Mouse (Mus musculus) heart, postnatal 0 days (tissue): ENCODE results near the gene Gm43191. TPM values are rescaled to one million over a fixed set of nuclear protein-coding genes. Genes with fewer than 3 reads are reported as not detected.
"Not testable (repeated sequence)": the region's sequence is repeated elsewhere in the genome, so short reads cannot be mapped to it uniquely, and the experiment has no call there.

Experiments used
- ATAC-seq: fragments of 200-750 bp; cut with Nextera tagmentation; 2 replicates; pipeline ENCODE4 v1.8.0; 2017; ENCODE audit warnings: low read depth, moderate number of reproducible peaks, moderate library complexity; ENCODE audit not compliant: insufficient read depth
- DNase-seq: peaks from one replicate; pipeline ENCODE4 v3.0.0-alpha.2; 2016; ENCODE audit warnings: low spot score
- H3K27ac ChIP-seq: fragments of 300-500 bp; sonication (generic); 2 replicates; pipeline ENCODE4 v1.5.1; 2014; ENCODE audit warnings: low read depth, mild to moderate bottlenecking
- H3K27me3 ChIP-seq: fragments of 300-500 bp; sonication (generic); 2 replicates; pipeline ENCODE4 v1.6.1; 2014; ENCODE audit warnings: low read length, mixed read lengths; ENCODE audit not compliant: control insufficient read depth, insufficient read depth
- H3K36me3 ChIP-seq: fragments of 300-500 bp; sonication (generic); replicated peaks from 2 replicates; pipeline ENCODE4 v1.6.1; 2014; ENCODE audit warnings: low read length, mixed read lengths; ENCODE audit not compliant: control insufficient read depth, insufficient read depth
- H3K4me1 ChIP-seq: fragments of 300-500 bp; sonication (generic); 2 replicates; pipeline ENCODE4 v1.6.1; 2014; ENCODE audit warnings: antibody characterized with exemption; ENCODE audit not compliant: control insufficient read depth, insufficient read depth
- H3K4me2 ChIP-seq: fragments of 300-500 bp; sonication (generic); 2 replicates; pipeline ENCODE4 v1.6.1; 2014; ENCODE audit warnings: low read depth, mild to moderate bottlenecking, low read length, moderate library complexity
- H3K4me3 ChIP-seq: fragments of 300-500 bp; sonication (generic); 2 replicates; pipeline ENCODE4 v1.5.1; 2014; ENCODE audit warnings: low read depth, low read length
- H3K9ac ChIP-seq: fragments of 300-500 bp; sonication (generic); replicated peaks from 2 replicates; pipeline ENCODE4 v1.6.1; 2014; ENCODE audit warnings: low read depth, low read length, mixed read lengths
- H3K9me3 ChIP-seq: fragments of 300-500 bp; sonication (generic); replicated peaks from 2 replicates; pipeline ENCODE4 v1.6.1; 2016; ENCODE audit warnings: low read length; ENCODE audit not compliant: control insufficient read depth
- CTCF ChIP-seq: IDR thresholded peaks from 2 replicates; pipeline ENCODE4 v1.5.1; 2016; ENCODE audit warnings: antibody characterized with exemption, control low read depth, low read depth
- EP300 ChIP-seq: IDR thresholded peaks from 2 replicates; pipeline ENCODE4 v1.6.1; 2016; ENCODE audit warnings: antibody characterized with exemption, low read depth
- WGBS: fragments of 180-500 bp; shearing (Covaris S2); extraction: QIAGEN DNeasy Blood & Tissue Kit; methylation state at CpG from one replicate; pipeline ENCODE4 v1.1.7; 2014; 5-methylcytosine and 5-hydroxymethylcytosine counted together
- polyA plus RNA-seq: library from polyadenylated mRNA; unstranded; fragments of >200 nt; fragmentation: Nextera tagmentation; extraction: Ambion mirVana; gene quantifications from 2 replicates; pipeline ENCODE4 v1.2.1, GENCODE M21; 2015
- total RNA-seq: library from RNA; depleted of rRNA; stranded (reverse); fragments of >200 nt; gene quantifications from 2 replicates; pipeline ENCODE4 v1.2.3, GENCODE M21; 2014; ENCODE audit warnings: low replicate concordance

Gene Gm43191
- total and polyA plus RNA-seq, 2 experiments from 2014 or later: not detected

GRCm38 (mm10) chr3:116694955-116695665, 14.1 kb upstream of the Gm43191 start:
- TF ChIP-seq EP300 (no peak), CTCF (no peak)
- WGBS: 82% methylated on average over 8 of the region's 8 CpGs

GRCm38 (mm10) chr3:116694312-116694711, 13.3 kb upstream of the Gm43191 start:
- 72% methylated on average over 3 of the region's 3 CpGs for WGBS
- TF ChIP-seq EP300 (no peak), CTCF (no peak)
- Histone ChIP-seq H3K36me3 (0 out of 2 replicates have a peak, but pooled peaks cover 3% of the 10 kb centered on the region), H3K9ac (no peak overlapping the region), H3K9me3 (no peaks in the 10 kb centered on the region), H3K4me2 (no peak overlapping the region), H3K27me3 (no peaks in the 10 kb centered on the region), H3K4me1 (peaks cover 4% of the 10 kb centered on the region; the same call in 1 of the 2 replicates), H3K27ac (no peak overlapping the region), H3K4me3 (no peak overlapping the region)
- ATAC-seq: no peak
- DNase-seq: no peak

More at GRCm38 (mm10) chr3:116694955-116695665, 14.1 kb upstream of the Gm43191 start:
- H3K27ac ChIP-seq: no peak overlapping the region
- no peak for ATAC-seq
- no peak for DNase-seq
- H3K4me1 ChIP-seq: peaks cover 4% of the 10 kb centered on the region; the same call in 1 of the 2 replicates
- H3K4me3 ChIP-seq: no peak overlapping the region
- no peak overlapping the region for H3K4me2 ChIP-seq
- H3K27me3 ChIP-seq: no peaks in the 10 kb centered on the region
- no peaks in the 10 kb centered on the region for H3K9me3 ChIP-seq
- H3K9ac ChIP-seq: no peak overlapping the region
- 0 out of 2 replicates have a peak, but pooled peaks cover 3% of the 10 kb centered on the region for H3K36me3 ChIP-seq

DNA sequence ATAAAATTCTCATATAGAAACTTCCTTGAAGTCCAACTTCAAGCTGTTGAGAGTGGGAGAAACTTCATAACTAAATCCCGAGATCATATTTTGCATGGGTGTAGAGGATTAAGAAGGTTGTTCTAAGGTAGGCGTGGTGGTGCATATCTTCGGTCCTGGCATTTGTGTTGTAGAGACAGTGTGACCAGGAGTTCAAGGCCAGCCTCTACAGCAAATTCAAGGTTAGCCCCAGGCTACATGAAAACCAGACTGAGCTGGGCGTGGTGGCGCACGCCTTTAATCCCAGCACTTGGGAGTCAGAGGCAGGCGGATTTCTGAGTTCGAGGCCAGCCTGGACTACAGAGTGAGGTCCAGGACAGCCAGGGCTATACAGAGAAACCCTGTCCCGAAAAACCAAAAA, 16.8 kb downstream of the Gm43191 start:
- H3K9ac ChIP-seq, H3K9me3 ChIP-seq, H3K4me3 ChIP-seq, ATAC-seq, DNase-seq, H3K27ac ChIP-seq, H3K27me3 ChIP-seq, H3K4me2 ChIP-seq, H3K36me3 ChIP-seq: not testable (repeated sequence)
- WGBS: 90% methylated on average over 9 of the region's 9 CpGs
- peaks cover 17% of the 10 kb centered on the region for H3K4me1 ChIP-seq

GRCm38 (mm10) chr3:116662463-116662863, 18.6 kb downstream of the Gm43191 start, which contains the start of gene Mfsd14a:
Gene Mfsd14a (minus strand): TSS chr3:116662677.
- H3K4me3 ChIP-seq: peak within 1 kb of the TSS; percentile 97
- H3K4me2 ChIP-seq: peak within 1 kb of the TSS; percentile 78
- no peak for TF ChIP-seq CTCF
- TF ChIP-seq EP300: no peak
- under 1% methylated on average over 39 of the region's 39 CpGs for WGBS
- no peaks in the 10 kb centered on the region for H3K27me3 ChIP-seq
- H3K36me3 ChIP-seq: 0 out of 2 replicates have a peak, but pooled peaks cover 5% of the 10 kb centered on the region
- H3K27ac ChIP-seq: peak within 1 kb of the TSS; percentile 97
- peak within 1 kb of the TSS; percentile 97 for H3K9ac ChIP-seq
- H3K4me1 ChIP-seq: peaks cover 24% of the 10 kb centered on the region
- ATAC-seq: peak; percentile 100
- DNase-seq: peak; percentile 94
- no peaks in the 10 kb centered on the region for H3K9me3 ChIP-seq

GRCm38 (mm10) chr3:116661870-116662414, 19.1 kb downstream of the Gm43191 start:
- Histone ChIP-seq H3K27me3 (no peaks in the 10 kb centered on the region), H3K4me2 (peak overlapping the region; percentile 78), H3K27ac (peak overlapping the region; percentile 97), H3K9ac (peak overlapping the region; percentile 97), H3K4me1 (peaks cover 28% of the 10 kb centered on the region), H3K36me3 (no peaks in the 10 kb centered on the region), H3K9me3 (no peaks in the 10 kb centered on the region), H3K4me3 (peak overlapping the region; percentile 97)
- DNase-seq (no peak), ATAC-seq (peak; percentile 73)
- under 1% methylated on average over 56 of the region's 68 CpGs for WGBS
- TF ChIP-seq CTCF (no peak), EP300 (no peak)
